Mouse (Mus musculus) adrenal gland (tissue): ENCODE measurements at regions not wholly inside any gene's neighbourhood (a gene's known extent, or its start where the extent isn't known, plus 50 kb on each side); places are given as distances from the start of the nearest gene placed in this dataset.
"Not testable (repeated sequence)": the region's sequence is repeated elsewhere in the genome, so short reads cannot be mapped to it uniquely, and the experiment has no call there.

ENCODE experiments used
- intact Hi-C: fragments of 180-260 bp; cut with DNase I; formaldehyde crosslinking; loops from one replicate; pipeline ENCODE4 v1.15.1; 2025

DNA sequence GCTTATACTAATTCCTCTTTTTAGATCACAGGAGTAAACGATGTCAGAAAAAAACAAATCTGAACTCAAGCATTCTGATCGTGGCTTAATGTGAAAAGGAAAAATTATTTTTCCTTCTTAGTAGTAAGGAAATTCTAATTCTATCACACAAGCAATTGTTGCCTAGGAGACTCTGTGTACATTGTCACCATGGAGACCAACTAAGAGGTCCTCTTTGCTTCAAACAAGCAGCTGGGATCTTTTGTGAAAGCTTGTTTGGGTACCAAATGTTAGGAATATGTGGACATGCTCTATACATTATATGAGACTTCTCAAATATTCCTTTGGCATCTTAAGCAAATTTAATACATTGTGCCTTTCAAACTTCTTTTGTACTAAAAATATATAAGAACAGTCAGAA, 345.9 kb upstream of the Atp10a start:
- intact Hi-C loops = no loop called here

DNA sequence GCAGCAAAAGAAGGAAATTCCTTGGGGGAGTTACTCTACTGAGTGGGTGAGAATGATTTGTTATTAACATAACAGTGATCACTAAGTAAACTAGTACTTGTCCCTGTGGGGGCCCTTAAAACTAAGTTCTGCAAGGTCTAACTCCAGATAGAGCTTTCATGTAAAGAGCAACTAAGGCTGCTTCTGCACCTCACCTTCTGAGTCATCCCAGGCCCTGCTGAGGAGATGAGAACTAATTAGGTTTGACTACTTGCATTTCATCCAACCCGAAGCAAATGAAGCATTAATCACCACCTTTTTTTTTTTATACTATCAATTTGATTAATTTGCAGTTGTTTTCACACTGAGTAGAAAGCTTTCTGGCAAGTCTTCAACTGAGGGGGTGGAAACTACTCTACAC, 333.6 kb upstream of the Atp10a start:
- intact Hi-C loops = no loop called here

DNA sequence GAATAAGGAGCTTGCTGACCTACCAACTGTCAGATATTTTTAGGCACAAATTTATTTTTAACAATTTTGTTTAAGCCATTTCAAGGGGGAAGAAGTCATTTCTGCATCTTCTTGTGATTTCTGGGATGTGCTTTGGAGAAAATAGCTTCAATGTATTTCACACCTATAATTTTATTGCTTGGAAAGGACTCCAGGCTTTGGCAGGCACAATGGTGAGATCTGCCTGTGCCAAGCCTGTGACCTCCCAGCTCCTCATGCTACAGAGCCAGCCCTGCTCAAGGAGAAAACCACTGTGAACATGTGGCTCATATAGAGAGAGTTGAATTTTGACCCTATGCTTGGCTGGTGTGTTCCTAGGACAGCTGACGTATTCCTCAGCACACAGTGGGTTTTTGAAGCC, 288.6 kb upstream of the Atp10a start:
- intact Hi-C loops = no loop called here

DNA sequence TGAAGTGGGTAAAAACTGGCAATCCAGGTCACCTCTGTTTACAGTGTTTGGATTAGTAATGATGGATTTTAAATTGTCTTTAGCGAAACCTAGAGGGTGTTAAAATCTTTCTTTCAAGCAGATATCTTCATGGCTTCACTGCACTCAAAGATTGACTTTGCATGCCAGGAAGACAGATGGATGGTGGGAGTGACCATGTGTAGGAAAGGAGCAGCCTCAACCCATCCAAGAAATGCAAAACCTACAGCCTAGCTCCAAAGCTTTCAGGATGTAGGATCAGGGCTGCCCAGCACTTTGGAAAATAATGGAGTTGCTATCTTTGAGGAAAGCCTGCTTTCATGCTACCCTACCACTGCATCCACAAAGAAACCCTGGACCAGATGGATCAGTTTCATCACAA, 272.6 kb upstream of the Atp10a start:
- intact Hi-C loops = no loop called here

DNA sequence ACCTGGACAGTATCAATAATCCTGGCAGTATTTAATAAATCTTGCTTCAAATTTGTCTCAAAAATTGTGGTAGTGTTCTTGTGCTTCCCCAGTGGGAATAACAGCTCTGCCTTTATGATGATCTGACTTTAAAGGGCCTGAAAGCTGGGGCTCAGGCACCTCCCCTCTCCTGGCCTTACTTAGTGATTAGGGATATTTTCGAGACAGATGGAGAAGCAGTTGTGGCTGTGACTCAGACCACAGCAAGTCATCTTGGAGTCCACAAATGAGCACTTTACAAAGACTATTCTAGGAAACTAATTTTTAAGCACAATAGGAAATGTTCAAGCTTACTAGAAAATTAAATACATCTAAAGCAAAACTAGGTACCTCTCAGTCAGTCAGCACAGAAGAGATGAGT, 267.6 kb upstream of the Atp10a start:
- intact Hi-C loops = no loop called here

DNA sequence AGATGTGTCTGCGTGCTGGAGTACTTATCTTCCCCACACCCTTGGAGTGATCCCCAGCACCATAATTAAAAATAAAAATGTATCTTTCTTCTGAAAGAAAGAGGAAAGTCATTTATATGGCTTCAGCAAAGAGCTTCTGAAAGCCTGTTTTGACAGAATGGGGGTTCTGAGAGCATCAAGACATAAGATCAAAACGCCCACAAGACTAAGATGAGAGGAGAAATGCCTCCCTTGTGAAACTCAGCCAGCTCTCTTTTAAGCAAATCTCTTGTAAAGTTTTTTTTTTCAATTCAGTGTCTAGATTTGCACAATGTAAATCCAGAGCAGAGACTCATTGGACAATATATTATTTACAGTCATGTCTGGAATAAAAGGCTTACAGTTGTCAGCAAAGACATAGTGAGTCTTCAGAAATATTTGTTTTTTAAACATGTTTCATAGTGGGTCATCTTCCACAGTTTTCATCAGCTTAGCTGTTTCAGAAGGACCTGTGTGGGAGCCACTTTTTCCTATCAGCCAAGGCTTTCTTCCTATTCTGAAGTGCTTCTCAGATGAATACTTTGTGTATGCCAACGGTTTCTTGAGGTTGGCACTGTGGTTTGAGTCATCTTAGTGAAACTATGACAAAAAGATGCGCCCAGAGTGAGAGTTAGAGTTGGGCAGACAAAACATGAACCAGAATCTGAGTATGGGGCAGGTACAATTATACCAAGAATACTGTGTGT, 263.4 kb upstream of the Atp10a start:
- intact Hi-C loops = no loop called here

DNA sequence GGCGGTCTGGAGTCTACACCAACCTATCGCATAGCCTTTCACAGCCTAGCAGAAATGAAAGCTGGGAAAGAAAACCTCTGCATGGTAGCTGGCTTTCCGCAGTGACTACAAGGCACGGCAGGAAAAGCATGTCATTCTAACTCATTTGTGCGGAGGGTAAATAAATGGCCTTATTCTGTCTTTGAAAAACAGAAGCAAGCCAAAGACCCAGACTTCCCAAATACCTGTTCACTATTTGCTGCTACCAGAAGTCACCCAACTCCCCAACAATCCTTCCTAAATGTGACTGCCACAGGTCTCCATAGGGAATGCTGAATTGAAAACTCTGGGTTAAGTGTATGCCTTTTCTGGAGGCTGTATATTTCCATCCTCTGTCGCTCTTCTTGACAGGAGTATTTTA, 258.0 kb upstream of the Atp10a start:
- intact Hi-C loops = no loop called here

DNA sequence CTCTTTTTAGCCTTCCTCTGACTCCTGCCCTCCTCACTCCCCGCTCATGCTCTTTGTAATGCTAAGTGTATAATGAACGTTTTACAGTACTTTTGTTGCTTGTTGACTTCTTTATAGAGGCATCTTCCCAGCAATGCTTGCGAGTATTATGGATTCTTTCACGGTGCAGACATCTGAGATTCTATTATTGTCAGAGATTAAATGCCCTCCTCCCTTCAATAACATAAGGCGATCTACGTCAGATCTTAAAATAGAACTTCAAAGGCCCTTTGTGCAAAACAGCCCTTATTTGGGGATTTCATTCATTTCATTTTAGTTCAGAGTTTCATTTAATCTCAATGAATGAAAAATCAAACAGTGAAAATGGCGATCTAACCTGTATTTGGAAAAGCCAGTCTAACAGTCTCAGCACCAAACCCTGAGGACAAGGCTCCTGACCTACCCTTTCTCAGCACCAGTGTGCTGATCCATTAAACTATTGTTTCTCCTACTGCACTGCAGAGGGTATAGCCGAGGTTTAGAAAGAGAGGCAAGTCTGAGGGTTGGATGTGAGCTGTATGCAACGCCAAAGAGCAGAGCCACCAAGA, 257.3 kb upstream of the Atp10a start:
- intact Hi-C loops = no loop called here

DNA sequence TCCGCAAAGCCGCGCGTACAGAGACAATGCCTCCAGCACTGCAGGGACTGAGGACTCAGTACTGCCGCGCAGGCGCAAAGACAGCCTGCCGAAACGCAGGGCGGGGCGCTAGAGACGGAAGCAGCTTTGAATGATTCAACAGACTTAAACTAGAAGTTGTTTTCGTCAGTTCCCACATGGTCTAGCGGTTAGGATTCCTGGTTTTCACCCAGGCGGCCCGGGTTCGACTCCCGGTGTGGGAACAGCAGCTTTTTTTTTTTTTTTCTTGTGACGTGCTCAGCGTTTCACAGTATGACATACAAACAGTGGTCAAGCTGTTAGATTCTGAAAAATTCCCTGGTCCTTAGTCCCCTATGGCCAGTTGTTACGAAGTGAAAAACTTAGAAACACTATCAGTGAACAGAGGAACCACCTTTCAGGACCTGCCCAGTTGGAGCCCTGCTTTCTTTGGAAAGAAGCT, 256.8 kb upstream of the Atp10a start:
- intact Hi-C loops = no loop called here

DNA sequence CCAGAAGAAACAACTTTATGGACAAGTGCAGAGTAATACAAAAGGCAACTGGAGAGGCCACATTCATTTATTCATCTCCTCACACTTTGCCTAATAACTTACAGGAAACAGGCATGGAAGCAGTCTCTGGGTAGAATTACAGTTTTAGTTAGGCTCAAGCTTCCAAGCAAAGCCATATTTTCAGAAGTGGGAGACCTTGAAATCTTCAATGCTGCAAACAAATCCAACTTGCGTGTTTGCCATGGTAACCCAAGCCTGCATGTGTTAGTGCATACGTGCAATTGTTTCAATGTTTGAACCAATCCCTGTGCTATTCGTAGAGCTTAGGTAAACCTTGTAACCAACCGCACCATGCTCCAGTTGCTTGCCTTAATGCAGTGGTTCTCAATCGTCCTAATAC, 256.3 kb upstream of the Atp10a start:
- intact Hi-C loops = no loop called here

DNA sequence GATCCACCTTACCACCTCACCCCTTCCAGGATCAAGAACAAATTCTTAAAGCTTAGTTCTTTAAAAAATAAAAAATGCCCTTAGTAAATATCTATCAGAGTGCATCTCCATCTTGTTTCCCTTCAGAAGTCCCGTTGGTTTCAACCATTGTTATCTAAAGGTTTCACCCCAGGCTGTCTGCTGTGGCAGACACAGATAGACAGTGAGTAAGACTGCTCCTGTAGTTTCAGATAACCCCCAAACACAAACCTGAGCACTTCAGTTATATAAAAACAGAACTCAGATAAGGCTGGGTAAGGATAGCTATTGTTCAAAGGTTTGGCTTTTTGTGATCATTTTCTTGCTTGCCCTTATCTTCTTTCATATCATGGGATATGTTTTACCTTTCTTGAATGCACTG, 255.4 kb upstream of the Atp10a start:
- intact Hi-C loops = no loop called here

DNA sequence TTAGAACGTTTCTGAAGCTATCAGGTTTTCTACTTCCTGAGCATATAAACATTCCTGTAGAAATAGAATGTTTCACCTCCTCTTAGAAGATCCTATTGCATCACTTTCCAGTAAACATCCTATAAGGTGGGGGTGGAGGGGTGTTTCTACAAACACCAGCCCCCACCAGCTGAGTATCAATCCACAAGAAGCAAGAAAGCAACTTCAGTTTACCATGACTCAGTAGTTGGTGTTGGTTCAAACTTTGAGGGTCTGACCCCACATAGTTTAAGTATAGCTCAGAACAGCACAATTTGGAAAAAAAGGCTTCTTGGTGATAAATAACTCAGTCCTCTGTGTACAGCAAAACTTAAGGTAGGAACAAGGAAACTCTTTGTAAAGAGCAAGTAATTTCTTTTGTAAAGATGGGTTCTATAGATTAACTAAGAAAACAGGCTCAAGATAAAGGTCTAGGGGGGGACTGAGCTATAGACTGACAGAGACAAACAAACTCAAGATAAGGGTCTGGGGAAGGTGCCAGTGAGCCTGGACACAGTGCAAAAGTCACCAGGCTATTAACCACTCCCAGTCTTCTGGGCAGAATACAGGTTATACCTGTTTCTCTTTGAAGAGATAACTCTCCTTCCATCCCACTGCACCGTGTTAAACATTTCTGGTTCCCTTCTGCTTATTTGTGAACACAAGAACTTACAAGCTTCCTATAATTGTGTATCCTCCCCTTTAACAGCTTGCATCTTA, 218.9 kb upstream of the Atp10a start:
- intact Hi-C loops = no loop called here

DNA sequence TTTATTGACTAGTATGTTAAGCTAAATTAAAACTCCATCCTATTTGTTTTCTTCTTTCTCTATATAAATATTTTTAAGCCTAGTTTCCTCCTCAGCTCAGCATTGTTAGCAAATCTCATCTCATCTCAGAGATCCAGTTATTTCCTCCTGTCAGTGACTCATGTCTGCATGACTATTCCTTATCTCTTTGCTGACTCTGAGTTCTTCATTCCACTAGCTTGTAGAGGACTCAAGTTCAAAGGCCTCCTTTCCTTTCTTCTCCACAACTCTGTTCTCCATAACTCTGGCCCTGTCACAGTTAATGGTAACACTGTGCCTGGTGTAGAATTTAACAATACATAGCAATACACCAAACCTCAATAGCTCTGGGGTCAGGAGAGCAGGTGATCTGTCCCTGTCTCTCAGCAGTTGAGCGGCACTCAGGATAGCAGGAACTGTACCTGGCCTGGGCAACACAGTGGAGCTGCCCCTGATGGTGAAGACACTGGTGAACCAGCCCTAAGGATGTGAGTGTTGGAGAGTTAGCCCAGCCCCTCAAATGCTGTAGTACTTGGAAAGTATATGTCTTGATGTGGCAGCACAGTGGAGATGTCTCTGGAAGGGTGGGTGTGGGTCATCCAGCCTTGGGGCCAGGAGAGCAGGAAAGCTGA, 213.3 kb upstream of the Atp10a start:
- intact Hi-C loops = loop anchor here (5.0 kb wide), 1 partner anchor 35 kb away; no protein-coding TSS in a partner anchor

DNA sequence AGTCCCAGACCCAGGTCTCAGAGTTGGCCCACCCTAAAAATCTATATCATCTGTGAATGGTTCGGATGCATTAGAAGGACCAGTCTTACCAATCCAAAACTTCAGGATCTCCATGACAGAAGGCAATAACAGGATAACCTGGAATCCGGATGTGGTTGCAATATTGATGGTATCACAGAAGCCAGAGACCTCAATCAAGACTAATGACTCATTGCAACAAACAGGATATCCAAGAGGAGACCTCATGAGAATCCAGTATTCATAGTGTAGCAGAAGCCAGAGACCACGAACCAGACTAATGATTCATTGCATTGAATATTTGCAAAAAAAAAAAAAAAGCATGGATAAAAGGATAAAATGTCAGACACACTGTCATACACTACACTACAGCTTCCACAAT, 212.7 kb upstream of the Atp10a start:
- intact Hi-C loops = loop anchor here (5.0 kb wide), 1 partner anchor 36 kb away; no protein-coding TSS in a partner anchor

DNA sequence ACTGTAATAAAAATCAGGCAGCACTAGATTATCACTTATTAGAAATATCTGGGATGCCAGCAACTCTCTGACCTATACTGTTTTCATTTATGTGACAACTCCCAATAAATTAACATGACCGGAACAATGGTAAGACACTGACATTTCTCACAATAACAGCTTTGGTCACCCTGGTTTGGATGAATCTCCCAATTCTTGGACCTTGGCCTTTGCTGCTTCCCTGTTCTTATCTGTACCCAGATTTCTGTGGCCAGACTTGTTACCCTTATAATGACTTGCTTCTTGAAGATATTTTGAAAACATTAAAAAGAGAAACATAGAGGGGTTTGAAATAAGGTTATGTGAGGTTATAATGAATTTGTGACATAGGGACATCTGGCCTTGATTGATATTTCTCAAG, 210.2 kb upstream of the Atp10a start:
- intact Hi-C loops = no loop called here

DNA sequence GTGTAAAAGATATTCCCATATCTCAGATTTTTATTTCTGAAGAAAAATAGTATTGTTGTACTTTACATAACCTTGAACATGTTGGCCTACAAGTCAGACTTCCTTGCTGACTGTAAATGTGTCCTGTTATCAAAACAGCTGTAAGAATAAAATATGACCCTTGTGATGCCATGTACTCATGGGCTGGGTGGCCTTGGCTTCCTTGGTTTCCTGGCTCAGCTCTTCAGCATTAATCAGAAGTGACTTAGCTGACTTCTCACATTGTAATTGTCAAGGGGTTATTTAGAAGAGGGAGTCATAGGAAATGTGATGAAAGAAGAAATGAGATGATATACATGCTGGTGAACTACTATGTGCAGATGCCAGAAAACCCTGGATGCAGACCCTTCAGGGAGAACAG, 209.7 kb upstream of the Atp10a start:
- intact Hi-C loops = no loop called here

DNA sequence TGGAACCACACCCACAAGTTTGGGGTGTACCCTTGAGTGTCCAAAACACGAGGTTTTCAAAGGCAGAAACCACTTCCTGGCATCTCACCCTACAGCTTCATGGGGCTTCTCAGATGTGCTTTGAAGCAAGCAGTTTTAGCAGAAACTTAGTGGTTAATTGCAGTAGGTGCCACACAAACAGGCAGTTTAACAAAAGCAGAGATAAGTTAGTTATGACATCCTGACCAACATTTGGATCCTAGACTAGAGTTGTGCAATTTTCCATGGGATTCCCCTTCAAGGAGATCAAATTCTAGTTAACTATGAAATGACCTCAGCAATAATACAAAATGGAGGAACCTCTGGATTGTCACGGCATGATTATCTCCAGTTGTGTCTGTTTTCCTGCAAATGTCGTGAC, 207.2 kb upstream of the Atp10a start:
- intact Hi-C loops = no loop called here

DNA sequence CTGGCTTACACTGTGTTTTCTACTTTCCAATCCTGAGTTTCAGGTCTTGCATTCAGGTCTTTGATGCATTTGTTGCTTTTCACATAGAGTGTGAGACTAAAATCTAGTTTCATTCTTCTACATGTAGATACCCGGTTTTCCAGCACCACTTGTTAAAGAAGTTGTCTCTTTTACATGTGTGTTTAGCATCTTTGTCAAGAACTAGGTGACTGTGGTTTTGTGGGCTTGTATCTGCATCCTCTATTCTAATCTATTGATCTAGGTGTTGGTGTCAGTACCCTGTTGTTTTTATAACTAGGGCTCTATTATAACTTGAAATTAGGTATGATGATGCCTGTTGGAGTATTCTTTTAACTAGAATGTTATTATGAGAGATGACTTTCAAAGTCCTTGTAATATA, 204.0 kb upstream of the Atp10a start:
- intact Hi-C loops = no loop called here

DNA sequence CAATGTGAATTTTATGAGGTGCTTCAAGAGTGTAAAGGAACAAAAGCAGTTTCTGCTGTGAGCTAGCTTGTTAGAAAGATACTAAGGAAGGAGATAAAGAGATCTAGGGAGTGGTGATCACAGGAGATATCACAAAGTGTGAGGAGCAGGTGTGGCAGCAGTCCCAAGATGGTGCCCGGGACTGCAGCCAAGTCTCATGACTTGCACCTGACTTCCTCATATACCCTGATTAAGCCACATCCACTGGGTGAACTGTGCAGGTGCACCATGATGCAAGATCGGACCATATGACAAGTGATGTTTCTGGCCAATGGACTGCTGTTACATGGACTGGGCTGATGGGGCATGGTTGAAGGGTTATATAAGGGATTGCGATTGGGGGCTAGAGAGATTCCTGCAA, 197.8 kb upstream of the Atp10a start:
- intact Hi-C loops = not testable (repeated sequence)

DNA sequence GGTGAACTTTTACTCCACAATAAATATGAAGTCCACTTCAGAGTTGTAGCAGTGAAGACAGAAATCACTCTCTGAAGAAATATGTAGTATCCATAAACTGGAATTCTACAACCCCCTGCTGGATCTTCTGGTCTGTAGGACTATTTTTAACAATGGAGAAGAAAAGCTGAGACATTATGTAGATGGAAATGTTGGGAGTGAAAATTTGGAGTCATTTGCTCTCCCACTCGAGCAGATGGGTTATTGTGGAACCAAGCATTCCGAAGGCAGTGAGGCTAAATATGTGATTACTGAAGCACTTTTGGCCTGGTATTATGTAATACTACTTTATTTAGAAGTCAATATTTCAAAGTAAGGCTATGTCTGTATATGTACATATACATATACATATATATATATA, 195.0 kb upstream of the Atp10a start:
- intact Hi-C loops = no loop called here

DNA sequence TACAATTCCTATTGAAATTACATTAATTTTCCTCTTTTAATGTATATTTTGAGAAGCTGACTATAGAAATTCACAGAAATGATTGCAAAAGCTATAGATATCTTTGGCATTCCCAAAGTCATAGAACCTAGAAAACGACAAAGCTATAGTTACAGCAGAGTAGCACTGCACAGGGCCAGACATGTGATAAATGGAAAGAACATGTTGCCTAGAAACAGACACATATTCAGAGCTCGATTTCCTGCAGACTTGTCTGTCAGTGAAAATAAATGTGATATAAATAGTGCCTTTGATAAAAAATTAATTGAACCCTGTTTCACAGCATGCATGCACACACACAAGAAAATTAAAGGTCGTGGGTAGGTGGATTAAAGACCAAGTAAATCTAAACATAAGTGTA, 182.8 kb upstream of the Atp10a start:
- intact Hi-C loops = no loop called here

DNA sequence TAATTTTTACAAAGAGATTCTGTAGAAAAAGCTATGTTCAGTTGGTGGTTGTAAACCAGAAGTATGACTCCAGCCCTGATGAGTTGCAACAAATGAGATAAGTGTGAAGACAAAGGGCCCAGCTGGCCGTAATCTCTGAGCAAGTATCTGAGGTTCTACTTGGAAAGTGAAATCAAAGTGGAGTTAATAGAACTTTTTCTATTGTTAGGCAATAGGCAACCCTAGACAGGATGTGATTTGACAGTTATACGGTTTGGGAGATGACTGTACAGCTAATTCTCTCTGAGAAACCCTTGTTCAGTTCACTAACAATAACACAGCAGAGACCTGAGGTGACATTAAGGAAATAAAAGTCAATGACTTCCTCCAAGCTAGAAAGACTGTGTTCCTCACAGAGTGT, 180.8 kb upstream of the Atp10a start:
- intact Hi-C loops = no loop called here
